Mouse (Mus musculus) erythroblast, embryonic 14.5 days (primary cell): Measurements from ENCODE around the gene 9330182L06Rik.

Source experiments
- GATA1 ChIP-seq: IDR thresholded peaks from 2 replicates; pipeline ENCODE4 v1.6.1; 2012; ENCODE audit warnings: low read length, inconsistent platforms, mixed read lengths
- TAL1 ChIP-seq: IDR thresholded peaks from 3 replicates; pipeline ENCODE4 v1.6.1; 2012; ENCODE audit warnings: low read length, inconsistent platforms, mixed read lengths

GRCm38 (mm10) chr5:9419964-9420363 lies 154.0 kb downstream of the 9330182L06Rik start:
- TF ChIP-seq TAL1 (no peak), GATA1 (no peak)
